Mouse (Mus musculus) kidney, adult 11 months (tissue): ENCODE measurements around the gene Nudc.

Source experiments
- DNase-seq: peaks from one replicate; pipeline ENCODE4 v3.0.0; 2022

Gene Nudc

GRCm38 (mm10) chr4:133488619-133489392, 57.0 kb downstream of the Nudc start:
- DNase-seq: peak; percentile 58

GRCm38 (mm10) chr4:133486673-133487357, 59.0 kb downstream of the Nudc start:
- DNase-seq: no peak

- DNase-seq: no peak
Observed at GRCm38 (mm10) chr4:133485691-133486425, 59.9 kb downstream of the Nudc start.

- peak; percentile 90 for DNase-seq
Observed at GRCm38 (mm10) chr4:133484266-133485025, 61.4 kb downstream of the Nudc start.
